Mouse (Mus musculus) hindbrain, postnatal 0 days (tissue): ENCODE measurements around the gene Zbtb48. TPM values are rescaled to one million over a fixed set of nuclear protein-coding genes. Genes with fewer than 3 reads are reported as not detected.

ENCODE experiments used
- ATAC-seq: fragments of 200-750 bp; cut with Nextera tagmentation; 2 replicates; pipeline ENCODE4 v1.8.0; 2017; ENCODE audit warnings: mild to moderate bottlenecking, moderate TSS enrichment, moderate library complexity
- DNase-seq: peaks from one replicate; pipeline ENCODE4 v3.0.0-alpha.2; 2015; ENCODE audit warnings: low spot score
- H3K27ac ChIP-seq: fragments of 300-500 bp; sonication (generic); 2 replicates; pipeline ENCODE4 v1.5.1; 2014; ENCODE audit warnings: mild to moderate bottlenecking
- H3K27me3 ChIP-seq: fragments of 300-500 bp; sonication (generic); 2 replicates; pipeline ENCODE4 v1.6.1; 2014; ENCODE audit warnings: low read length, mixed read lengths; ENCODE audit not compliant: insufficient read depth
- H3K36me3 ChIP-seq: fragments of 300-500 bp; sonication (generic); 2 replicates; pipeline ENCODE4 v1.6.1; 2014; ENCODE audit warnings: low read length, mixed read lengths; ENCODE audit not compliant: insufficient read depth
- H3K4me1 ChIP-seq: fragments of 300-500 bp; sonication (generic); 2 replicates; pipeline ENCODE4 v1.6.1; 2014; ENCODE audit warnings: antibody characterized with exemption, low read length, mixed read lengths; ENCODE audit not compliant: insufficient read depth
- H3K4me2 ChIP-seq: fragments of 300-500 bp; sonication (generic); 2 replicates; pipeline ENCODE4 v1.6.1; 2014; ENCODE audit warnings: low read depth, mild to moderate bottlenecking, low read length, moderate library complexity, mixed read lengths
- H3K4me3 ChIP-seq: fragments of 300-500 bp; sonication (generic); 2 replicates; pipeline ENCODE4 v1.5.1; 2014; ENCODE audit warnings: low read length
- H3K9ac ChIP-seq: fragments of 300-500 bp; sonication (generic); replicated peaks from 2 replicates; pipeline ENCODE4 v1.6.1; 2014; ENCODE audit warnings: mild to moderate bottlenecking, low read length, moderate library complexity, mixed read lengths
- H3K9me3 ChIP-seq: fragments of 300-500 bp; sonication (generic); 2 replicates; pipeline ENCODE4 v1.6.1; 2016; ENCODE audit warnings: low read length, mixed read lengths
- CTCF ChIP-seq: IDR thresholded peaks from 2 replicates; pipeline ENCODE4 v1.5.1; 2016; ENCODE audit warnings: antibody characterized with exemption, control low read depth, low read depth
- WGBS: fragments of 180-500 bp; shearing (Covaris S2); extraction: QIAGEN DNeasy Blood & Tissue Kit; methylation state at CpG from one replicate; pipeline ENCODE4 v1.1.7; 2014; 5-methylcytosine and 5-hydroxymethylcytosine counted together
- polyA plus RNA-seq: library from polyadenylated mRNA; unstranded; fragments of >200 nt; fragmentation: Nextera tagmentation; extraction: Ambion mirVana; gene quantifications from 2 replicates; pipeline ENCODE4 v1.2.1, GENCODE M21; 2015
- total RNA-seq: library from RNA; depleted of rRNA; stranded (reverse); fragments of >200 nt; gene quantifications from 2 replicates; pipeline ENCODE4 v1.2.3, GENCODE M21; 2014

Gene Zbtb48
- total and polyA plus RNA-seq, 2 experiments from 2014 or later = 7.0 to 10.7 TPM

- no peak for TF ChIP-seq CTCF
- Histone ChIP-seq H3K27me3 (no peaks in the 10 kb centered on the region), H3K9me3 (no peaks in the 10 kb centered on the region), H3K4me1 (peaks cover 11% of the 10 kb centered on the region), H3K9ac (no peak overlapping the region; the same call in 1 of the 2 replicates), H3K4me3 (peak overlapping the region; percentile 76), H3K27ac (peak overlapping the region; percentile 88; the same call in 1 of the 2 replicates), H3K4me2 (peak overlapping the region; percentile 86), H3K36me3 (peaks cover 23% of the 10 kb centered on the region; the same call in 1 of the 2 replicates)
- DNase-seq (no peak), ATAC-seq (peak; percentile 1)
- 35% methylated on average over 6 of the region's 6 CpGs for WGBS
These were observed 38.4 kb downstream of the Zbtb48 start for GRCm38 (mm10) chr4:151989110-151989488.

GRCm38 (mm10) chr4:151988342-151989109 lies 38.9 kb downstream of the Zbtb48 start, which contains the start of gene Thap3:
Gene Thap3, minus strand, starts transcription at chr4:151988997.
- no peak for TF ChIP-seq CTCF
- Histone ChIP-seq H3K4me3 (peak within 1 kb of the TSS; percentile 76), H3K27ac (peak within 1 kb of the TSS; percentile 88), H3K27me3 (no peaks in the 10 kb centered on the region), H3K4me1 (peaks cover 11% of the 10 kb centered on the region), H3K36me3 (peaks cover 23% of the 10 kb centered on the region; the same call in 1 of the 2 replicates), H3K9me3 (no peaks in the 10 kb centered on the region), H3K9ac (peak within 1 kb of the TSS; percentile 91), H3K4me2 (peak within 1 kb of the TSS; percentile 86)
- DNase-seq (peak; percentile 83), ATAC-seq (peak; percentile 73)
- under 1% methylated on average over 49 of the region's 54 CpGs for WGBS

GRCm38 (mm10) chr4:151988014-151988341 lies 39.5 kb downstream of the Zbtb48 start:
- H3K4me2 ChIP-seq = peak overlapping the region; percentile 86
- peak overlapping the region; percentile 88 for H3K27ac ChIP-seq
- H3K9ac ChIP-seq = peak overlapping the region; percentile 91
- ATAC-seq (no peak), DNase-seq (peak; percentile 30)
- H3K4me1 ChIP-seq = peaks cover 11% of the 10 kb centered on the region
- TF ChIP-seq CTCF = no peak
- H3K9me3 ChIP-seq = no peaks in the 10 kb centered on the region
- WGBS = 18% methylated on average over 10 of the region's 10 CpGs
- H3K27me3 ChIP-seq = no peaks in the 10 kb centered on the region
- peaks cover 23% of the 10 kb centered on the region; the same call in 1 of the 2 replicates for H3K36me3 ChIP-seq
- peak overlapping the region; percentile 76 for H3K4me3 ChIP-seq

- Histone ChIP-seq H3K4me3 (no peak overlapping the region), H3K36me3 (peaks cover 14% of the 10 kb centered on the region; the same call in 1 of the 2 replicates), H3K27me3 (no peaks in the 10 kb centered on the region), H3K4me1 (peaks cover 11% of the 10 kb centered on the region), H3K27ac (no peak overlapping the region), H3K9me3 (no peaks in the 10 kb centered on the region), H3K4me2 (no peak overlapping the region), H3K9ac (no peak overlapping the region)
- 61% methylated on average over 8 of the region's 8 CpGs for WGBS
- ATAC-seq (no peak), DNase-seq (no peak)
- no peak for TF ChIP-seq CTCF
These were observed 40.8 kb downstream of the Zbtb48 start for GRCm38 (mm10) chr4:151986650-151987049.

- Histone ChIP-seq H3K9me3 (no peaks in the 10 kb centered on the region), H3K4me2 (no peak overlapping the region), H3K27ac (no peak overlapping the region), H3K4me3 (no peak overlapping the region), H3K36me3 (peaks cover 7% of the 10 kb centered on the region; the same call in 1 of the 2 replicates), H3K9ac (no peak overlapping the region), H3K27me3 (no peaks in the 10 kb centered on the region), H3K4me1 (peaks cover 11% of the 10 kb centered on the region)
- peak; percentile 15; the same call in 1 of the 2 replicates for TF ChIP-seq CTCF
- DNase-seq = no peak
- no peak for ATAC-seq
- WGBS = 42% methylated on average over 10 of the region's 10 CpGs
These were observed 41.6 kb downstream of the Zbtb48 start for GRCm38 (mm10) chr4:151985886-151986285.

- Histone ChIP-seq H3K4me1 (peaks cover 11% of the 10 kb centered on the region), H3K27me3 (no peaks in the 10 kb centered on the region), H3K9ac (no peak overlapping the region), H3K9me3 (no peaks in the 10 kb centered on the region), H3K27ac (no peak overlapping the region), H3K4me2 (no peak overlapping the region), H3K4me3 (no peak overlapping the region), H3K36me3 (peaks cover 10% of the 10 kb centered on the region; the same call in 1 of the 2 replicates)
- WGBS = 44% methylated on average over 8 of the region's 9 CpGs
- peak; percentile 48 for ATAC-seq
- peak; percentile 46 for DNase-seq
- no peak for TF ChIP-seq CTCF
These were observed 43.9 kb downstream of the Zbtb48 start for GRCm38 (mm10) chr4:151983560-151983959.

GRCm38 (mm10) chr4:151983043-151983442 lies 44.4 kb downstream of the Zbtb48 start:
- no peak for ATAC-seq
- Histone ChIP-seq H3K4me2 (no peak overlapping the region), H3K9me3 (no peaks in the 10 kb centered on the region), H3K36me3 (peaks cover 10% of the 10 kb centered on the region; the same call in 1 of the 2 replicates), H3K4me3 (no peak overlapping the region), H3K9ac (no peak overlapping the region), H3K4me1 (peaks cover 10% of the 10 kb centered on the region), H3K27me3 (no peaks in the 10 kb centered on the region), H3K27ac (no peak overlapping the region)
- TF ChIP-seq CTCF = no peak
- 61% methylated on average over 17 of the region's 17 CpGs for WGBS
- no peak for DNase-seq
